Mouse (Mus musculus) urinary bladder, postnatal 4 days (tissue): Measurements from ENCODE around the gene Ric8a.

Experiments used
- DNase-seq, 2 experiments: peaks; one replicate each; pipeline ENCODE4 v3.0.0; 2021 to 2022; ENCODE audit warnings: low spot score in 2 of 2

The Ric8a gene

DNA sequence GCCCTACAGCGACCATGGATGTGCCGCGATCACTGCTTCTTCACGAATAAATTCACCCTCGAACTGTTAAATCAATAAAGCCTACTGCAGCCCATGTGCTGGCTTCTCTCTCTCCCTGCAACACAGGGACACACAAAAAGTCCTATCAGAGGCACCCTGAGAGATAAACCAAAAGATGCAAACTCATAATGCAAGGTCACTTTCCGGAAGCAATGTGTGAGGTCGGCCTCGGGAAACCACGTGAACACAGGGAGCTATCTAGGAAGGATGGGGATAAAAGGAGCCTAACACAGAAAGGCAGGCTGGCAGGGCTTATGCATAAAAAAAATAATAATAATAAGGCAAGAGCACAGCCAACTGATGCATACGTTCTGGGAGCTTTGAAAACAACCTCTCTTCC lies 10.1 kb upstream of the Ric8a start:
- DNase-seq: no peak

DNA sequence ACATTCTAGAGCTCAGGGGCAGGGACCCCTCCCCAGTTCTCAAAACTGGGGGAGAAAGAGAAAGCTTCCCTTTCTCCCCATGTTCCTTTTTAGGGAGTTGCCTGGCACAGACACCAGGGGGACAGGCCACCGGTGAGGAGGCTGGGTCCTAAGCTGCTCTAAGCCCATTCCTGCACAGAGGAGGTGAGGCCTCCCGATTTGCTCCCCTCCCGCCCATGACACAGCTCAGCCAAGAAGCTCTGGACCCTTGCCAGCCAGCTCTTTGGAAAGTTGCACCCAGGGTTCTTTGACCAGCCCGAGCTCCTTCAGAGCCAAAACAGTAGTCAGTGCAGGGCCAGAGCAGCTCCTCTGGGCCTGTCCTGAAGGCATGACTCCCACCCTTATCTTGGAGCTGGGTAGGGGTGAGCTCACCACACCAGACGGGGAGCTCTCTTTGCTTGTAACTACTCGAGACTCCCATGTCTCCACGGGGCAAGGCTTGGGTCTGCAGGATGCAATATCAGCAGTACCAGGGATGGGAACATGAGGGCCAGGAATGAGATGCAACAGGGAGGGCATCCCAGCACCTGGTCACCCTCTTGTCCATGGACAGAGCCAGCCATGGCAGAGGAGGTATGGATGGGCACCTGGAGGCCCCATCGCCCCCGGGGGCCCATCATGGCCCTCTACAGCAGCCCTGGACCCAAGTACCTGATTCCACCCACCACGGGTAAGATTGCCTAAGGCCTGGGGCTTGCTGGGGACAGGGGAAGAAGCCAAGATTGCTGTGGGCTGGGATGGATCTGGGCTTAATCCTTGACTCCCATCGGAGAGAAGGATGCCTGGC lies 8.8 kb upstream of the Ric8a start, which contains the start of gene Odf3:
TSS of gene Odf3 (plus strand) at position 51 of the 826 bp plus-strand sequence.
- DNase-seq: peak in 1 of 2 experiments; percentile 76

DNA sequence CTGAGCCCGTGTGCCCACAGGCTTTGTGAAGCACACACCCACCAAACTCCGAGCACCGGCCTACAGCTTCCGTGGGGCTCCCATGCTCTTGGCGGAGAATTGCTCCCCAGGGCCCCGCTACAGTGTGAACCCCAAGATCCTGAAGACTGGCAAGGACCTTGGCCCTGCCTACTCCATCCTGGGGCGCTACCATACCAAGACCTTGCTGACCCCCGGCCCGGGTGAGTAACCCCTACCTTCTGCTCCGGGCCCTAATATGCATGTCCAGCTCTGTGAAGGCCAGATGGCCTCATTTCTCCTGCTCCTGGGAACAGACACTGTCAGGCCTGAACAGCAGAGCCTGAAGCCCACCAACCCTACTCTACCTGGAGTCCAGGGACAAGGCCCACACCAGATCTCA lies 8.2 kb upstream of the Ric8a start:
- no peak for DNase-seq

DNA sequence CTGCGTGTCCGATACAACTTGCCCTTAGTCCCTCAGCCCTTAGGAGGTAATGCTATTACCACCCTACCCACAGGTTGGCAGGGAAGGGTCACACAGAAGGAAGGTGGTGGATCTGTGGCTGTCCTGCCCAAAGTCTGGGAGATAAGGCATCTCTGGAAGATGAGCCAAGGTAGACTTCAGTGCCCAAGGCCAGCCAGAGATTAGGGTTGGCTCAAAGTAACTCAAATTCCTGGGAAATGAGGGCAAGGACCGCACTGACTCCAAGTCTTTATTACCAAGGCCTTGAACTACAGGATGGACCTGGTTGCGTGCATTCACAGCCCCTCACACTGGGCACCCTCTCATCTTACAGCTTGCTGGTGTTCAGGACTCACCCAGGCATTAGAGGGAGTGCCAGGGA lies 4.8 kb upstream of the Ric8a start:
- DNase-seq: no peak

DNA sequence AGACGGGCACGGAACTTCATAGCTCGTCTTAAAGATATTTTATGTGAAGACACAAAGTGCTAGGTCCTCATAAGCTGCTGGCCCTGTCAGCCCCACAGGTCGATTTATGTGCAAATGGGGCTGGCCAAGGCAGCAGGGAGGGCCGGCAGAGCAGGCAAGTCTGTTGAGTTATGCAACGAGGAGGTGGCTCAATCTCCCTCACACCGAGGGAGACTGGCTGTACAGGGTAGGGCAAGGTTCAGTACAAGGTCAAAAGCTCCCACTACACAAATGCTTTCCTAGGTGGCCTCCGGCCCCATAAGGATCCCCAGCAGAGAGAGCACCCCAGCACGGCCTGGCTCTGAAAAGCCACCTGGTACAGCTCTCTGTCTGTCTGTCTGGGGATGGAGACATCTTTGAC lies 3.4 kb upstream of the Ric8a start:
- DNase-seq: no peak

DNA sequence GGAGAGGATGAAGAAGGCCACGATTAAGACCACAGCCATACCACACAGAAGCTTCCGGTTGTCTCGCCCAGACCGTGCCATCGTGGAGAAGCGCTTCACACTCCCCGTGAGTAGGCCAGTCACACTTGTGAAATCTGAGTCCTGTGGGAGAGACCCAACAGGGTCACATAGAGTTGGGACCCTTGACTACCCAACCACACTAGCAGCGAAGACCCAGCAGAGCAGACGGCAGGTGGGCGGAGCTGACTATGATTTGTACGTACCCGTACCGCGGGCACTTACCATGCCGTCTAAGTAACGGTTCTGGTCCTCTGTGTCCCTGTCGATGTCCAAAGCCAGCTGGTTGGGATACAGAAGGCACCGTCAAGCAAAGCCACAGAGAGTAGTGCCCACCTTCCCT lies 2.3 kb upstream of the Ric8a start:
- no peak for DNase-seq

DNA sequence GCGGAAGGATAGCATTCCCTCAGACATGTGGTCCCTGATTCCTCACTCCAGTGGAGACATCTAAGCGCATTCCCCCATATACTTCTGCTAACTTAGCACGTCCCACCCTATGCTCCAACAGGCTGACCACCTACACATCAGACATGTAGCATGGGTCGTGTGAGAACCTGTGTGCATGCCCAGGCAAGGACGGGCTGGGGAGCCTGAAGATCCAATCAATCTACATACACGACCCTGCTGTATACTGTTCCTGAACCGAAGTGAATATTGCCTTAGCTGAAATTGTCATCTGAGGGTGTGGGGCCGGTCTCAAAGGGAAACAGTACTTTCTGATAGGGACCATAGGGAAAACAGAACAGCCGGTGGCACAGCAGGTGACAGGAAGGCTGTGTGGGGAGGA lies 1.6 kb upstream of the Ric8a start:
- no peak for DNase-seq

DNA sequence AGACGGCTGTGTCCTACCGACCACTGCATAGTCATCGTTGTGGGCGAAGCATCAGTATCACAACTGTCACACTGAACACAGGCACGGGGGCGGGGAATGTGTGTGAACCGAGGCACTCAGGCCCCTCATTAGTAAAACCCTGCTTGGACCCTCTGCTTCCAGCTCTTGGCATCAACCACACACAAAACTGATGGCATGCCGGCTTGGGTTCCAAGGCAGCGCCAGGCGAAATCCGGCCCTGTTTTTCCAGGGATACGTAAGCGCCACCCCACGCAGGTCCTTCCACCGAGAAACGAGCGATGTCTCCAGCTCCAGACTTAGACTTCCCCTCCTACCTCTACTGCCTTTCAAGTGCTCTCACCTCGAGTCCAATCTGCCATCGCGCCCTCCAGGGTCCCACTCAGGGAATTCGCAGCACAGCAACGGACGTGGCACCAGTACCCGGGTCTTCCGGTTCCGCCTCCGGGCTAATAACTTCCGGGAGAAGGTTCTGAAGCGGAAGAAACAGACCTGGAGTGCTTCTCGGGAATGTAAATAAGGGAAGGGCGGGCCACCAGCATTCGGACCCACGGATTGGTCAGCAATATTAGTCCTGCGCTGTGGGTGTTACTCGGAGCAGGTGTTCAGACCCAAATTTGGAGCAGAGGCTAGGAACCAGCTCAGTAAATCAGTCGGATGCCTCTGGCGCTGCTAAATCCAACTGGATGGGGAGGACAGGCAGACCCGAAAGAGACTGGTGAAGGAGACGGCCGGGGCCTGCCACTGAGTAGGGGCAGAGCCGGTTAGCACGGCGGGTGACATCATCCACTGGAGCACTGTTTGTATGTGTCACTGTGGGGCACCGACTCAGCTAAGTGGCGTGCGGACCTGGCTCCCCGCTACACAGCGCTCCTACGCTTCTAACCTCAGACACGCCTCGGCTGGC lies 635 bp upstream of the Ric8a start, which contains the start of gene Gm45785:
TSS of gene Gm45785 (minus strand) at position 472 of the 925 bp plus-strand sequence.
- DNase-seq: peak; percentile 80 to 81

DNA sequence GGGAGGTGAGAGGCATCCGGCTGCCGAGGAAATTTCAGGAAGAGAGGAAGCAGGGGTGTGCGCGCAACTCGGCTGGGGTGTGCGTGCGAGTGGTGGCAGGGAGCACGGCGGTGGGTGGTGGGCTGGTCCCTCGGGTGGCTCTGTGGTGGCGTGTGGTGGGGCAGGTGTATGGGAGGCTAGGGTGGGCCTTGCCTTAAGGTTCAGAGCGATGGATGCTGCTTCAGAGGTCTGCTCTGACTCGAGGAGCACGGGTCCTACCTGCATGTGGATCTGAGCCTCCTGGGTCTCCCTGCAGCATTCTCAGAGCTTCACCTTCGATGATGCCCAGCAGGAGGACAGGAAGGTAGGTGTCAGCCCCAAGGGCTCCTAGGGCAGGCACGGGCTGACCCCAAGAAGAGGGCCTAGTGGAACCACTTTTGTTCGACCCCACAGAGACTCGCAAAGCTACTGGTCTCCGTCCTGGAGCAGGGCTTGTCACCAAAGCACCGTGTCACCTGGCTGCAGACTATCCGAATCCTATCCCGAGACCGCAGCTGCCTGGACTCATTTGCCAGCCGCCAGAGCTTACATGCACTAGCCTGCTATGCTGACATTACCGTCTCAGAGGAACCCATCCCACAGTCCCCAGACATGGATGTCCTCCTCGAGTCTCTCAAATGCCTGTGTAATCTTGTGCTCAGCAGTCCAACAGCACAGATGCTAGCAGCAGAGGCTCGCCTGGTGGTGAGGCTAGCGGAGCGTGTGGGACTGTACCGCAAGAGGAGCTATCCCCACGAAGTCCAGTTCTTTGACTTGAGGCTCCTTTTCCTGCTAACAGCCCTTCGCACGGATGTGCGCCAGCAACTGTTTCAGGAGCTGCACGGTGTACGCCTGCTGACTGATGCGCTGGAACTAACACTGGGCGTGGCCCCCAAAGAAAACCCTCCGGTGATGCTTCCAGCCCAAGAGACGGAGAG lies 1.1 kb downstream of the Ric8a start, which contains the start of gene Bet1l:
TSS of gene Bet1l (minus strand) at position 28 of the 956 bp plus-strand sequence.
- no peak for DNase-seq

DNA sequence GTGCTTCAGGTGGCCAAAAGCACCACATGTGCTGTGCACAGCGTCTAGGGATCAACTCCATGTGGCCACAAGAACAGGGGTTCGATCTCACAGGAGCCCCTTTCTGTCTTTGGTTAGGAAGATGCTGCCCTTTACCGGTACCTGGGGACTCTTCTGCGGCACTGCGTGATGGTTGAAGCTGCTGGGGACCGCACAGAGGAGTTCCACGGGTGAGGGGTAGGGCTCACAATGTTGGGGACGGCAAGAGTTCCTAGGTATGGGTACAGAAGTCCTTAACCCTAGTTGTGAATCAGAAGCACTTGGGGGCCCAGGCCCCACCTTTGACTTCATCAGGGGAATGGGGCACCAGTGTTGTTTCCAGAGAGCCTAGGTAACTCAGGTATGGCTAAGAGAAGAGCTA lies 2.0 kb downstream of the Ric8a start:
- no peak for DNase-seq

DNA sequence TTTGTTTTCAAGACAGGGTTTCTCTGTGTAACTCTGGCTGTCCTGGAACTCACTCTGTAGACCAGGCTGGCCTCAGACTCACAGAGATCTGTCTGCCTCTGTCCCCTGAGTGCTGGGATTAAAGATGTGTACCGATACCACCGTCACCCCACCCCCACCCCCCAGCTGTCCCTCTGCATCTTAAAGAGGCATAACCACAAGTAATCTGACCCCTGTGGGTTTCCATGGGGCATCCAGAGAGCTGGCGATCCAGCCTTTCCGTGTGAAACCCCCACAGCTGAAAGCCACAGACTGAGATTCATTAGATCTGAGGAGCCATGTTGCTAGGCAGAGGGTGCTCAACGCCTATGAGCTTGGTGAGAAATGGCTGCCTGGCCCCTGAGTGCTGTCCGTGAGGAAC lies 3.2 kb downstream of the Ric8a start:
- no peak for DNase-seq

DNA sequence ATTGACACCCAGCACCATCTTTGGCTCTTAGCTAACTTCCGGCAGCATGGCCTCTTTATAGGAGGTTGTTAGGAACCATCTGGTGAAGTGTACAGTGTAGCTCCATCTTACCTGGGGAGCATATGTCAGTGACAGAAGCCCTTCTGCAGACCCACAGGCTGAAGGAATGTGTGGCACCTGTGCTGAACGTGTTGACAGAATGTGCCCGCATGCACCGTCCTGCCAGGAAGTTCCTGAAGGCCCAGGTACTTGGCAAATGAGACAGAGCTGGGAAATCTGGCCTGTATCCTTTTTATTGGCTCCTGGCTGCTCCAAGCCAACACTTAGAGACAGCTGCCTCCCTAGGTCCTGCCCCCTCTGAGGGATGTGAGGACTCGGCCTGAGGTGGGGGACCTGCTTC lies 4.0 kb downstream of the Ric8a start:
- DNase-seq: no peak

DNA sequence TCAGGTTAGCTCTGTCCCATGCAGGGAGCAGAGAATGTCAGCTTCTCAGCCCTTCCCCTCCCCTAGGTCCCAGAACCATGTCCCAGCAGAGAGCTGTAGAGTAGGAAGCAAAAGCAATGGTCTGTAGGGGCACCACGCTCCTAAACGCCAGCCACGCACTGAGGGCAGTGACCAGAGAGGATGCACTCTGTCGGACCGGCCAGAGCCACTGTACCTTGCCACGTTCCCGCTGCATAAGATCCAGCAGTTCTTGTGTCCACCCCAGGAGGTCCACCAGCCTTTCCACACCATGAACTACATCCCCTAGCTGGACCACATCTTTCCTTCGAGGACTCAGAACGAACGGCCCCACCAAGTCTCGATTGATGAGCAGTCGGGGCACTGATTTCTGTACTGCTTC lies 8.0 kb downstream of the Ric8a start:
- DNase-seq: no peak

DNA sequence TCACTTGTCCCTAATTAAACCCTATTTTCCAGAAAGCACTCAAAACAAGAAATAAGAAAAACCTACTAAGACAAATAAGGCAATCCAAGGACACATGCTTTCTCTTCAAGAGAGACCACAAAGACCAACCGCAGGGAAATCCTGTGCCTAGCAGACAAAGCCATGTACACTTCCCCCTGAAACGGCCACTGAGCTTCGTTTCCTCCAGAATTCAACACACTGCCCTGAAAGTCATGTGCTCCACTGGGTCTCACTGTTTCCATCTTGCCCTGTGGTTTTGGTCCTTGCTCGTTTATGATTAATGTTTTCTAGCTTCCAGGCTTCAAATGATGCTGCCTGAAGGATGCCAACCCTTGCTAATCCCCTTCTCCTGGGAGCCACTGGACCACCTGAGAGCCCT lies 17.5 kb downstream of the Ric8a start:
- DNase-seq: no peak

DNA sequence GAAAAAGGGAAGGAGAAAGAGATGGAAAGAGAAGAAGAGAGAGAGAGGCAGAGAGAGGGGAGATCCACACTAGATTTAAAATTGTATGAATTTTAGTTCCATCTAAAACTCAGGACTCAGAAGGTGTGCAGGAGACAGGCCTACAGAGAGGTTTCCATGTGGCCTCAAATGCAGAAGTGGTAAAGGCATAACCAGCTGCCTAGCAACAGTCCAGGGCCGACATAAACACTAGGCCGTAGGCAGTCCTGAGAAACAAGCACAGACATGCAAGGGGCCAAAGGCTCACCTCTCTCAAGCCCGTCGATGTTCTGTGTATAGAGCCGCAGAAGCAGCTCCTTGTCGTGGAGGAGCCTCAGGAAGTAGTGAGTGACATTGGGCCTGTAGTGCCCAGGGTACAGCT lies 20.6 kb downstream of the Ric8a start:
- no peak for DNase-seq

DNA sequence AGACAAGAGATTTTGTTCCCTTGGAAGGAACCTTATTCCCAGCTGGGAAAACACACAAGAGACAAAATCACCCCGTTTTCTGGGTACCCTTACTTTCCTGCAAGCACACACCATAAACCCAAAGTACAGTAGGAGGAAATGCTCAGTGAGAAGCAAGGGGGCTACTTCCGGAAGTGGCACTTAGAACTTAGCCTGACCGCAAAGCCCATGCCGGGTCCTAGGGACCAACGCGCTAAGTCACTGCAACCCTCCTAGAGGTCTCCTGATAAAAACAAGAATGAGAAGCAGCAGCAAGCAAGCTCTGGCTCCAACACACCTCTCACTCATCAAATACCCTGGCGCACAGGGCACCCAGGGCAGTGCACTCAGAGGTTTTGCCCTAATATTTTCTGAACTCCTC lies 22.6 kb downstream of the Ric8a start:
- DNase-seq: no peak

DNA sequence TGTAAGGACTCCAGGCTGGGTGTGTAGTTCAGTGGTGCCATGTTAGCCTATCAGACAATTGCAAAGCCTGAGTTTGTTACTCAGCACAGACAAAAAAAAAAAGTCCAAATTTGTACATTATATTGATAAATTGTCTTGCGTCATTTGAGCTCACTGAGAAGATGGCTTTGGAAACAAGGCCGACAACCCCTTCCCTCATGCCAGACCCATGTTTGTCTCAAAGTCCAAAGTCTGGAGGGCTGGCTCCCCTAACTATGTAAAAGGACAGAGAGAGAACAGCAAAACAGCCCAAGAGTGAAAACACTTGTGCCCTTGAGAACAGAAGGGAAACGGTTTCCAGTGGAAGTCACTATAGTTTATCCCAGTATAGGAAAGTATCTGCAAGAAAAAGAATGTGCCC lies 23.7 kb downstream of the Ric8a start:
- DNase-seq: no peak

DNA sequence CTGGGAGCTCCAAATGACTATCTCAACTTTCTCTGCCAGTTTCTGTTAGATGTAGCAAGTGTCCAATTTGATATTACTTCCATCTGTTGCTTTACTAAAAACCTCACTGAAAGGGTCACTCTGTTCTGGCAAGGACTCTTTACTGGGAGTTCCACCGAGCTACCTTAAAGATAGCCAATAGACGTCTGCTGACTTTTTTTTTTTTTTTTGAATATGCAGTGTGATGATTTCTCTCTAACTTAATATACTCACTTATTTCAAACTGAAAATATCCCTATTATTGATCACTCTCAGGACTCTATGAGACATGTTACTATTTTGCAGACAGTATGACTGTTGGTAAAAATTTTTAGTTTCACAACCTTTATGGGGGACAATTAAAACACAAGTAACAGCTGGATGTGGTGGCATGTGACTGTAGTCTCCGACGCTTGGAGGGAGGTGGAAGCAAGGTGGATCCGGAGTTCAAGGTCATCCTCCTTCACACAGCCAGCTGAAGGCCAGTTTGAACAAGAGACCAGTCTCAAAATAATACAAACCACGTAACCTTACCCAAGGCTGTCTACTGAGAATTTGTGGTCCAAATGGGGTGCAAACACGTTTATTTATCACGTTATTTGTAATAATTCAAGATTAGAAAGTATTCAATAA lies 24.2 kb downstream of the Ric8a start:
- DNase-seq: no peak

DNA sequence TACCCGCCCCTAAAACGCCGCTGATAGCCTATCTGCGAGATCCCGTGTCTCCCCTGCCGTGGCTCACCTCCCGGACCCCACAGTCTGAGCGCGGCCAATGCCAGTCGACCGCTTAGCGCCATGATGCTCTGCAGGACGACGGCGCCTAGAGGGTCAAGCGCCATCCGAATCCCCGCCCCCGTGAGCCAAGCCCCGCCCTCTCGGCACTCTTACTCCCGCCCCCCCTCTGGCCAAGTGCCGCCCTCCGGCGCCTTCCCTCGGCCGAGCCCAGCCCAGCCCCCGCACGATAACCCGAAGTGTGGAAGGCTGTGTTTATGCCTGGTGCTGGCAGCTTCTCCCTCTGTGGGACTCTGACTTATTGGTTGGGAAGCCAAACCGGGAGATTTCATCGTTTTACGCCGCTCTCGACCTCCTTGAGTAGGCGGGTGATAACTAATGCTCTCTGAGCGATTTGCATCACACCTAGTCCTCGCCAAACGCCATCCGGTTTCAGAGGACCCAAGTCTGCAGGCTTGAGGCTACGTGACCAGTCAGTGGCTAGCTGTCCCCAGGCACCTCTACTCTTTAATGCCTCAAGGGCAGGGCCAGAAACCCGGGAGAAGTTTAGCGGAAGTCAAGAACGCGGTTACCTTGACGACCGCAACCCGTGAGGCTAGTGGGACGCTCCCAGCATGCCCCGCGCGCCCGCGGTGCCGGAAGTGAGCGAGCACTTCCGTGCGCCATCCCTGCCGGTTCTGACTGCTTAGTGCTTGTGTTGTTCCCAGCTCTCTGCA lies 25.1 kb downstream of the Ric8a start, which contains the start of the genes Psmd13 and Sirt3:
TSS of gene Psmd13 (plus strand) at position 273 of the 773 bp plus-strand sequence.
TSS of gene Sirt3 (minus strand) at position 614 of the 773 bp plus-strand sequence.
- peak; percentile 87 to 95 for DNase-seq

DNA sequence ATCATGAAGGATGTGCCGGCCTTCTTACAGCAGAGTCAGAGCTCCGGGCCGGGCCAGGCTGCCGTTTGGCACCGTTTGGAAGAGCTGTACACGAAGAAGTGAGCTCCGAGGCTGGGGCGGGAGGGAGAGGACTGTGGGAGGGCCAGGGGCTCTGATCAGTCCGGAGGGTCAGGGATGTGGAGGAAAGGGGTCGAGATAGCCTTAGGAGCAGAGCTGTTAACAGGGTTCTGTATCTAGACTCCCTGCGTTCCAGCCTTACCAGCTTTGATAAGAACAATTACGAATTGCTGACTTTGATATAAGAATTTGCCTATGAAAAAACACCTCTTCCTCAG lies 25.7 kb downstream of the Ric8a start:
- no peak for DNase-seq
